Mouse (Mus musculus) forebrain, embryonic 12.5 days (tissue): ENCODE results near the gene Msh6. TPM values are rescaled to one million over a fixed set of nuclear protein-coding genes. Genes with fewer than 3 reads are reported as not detected.
"Not testable (repeated sequence)": the region's sequence is repeated elsewhere in the genome, so short reads cannot be mapped to it uniquely, and the experiment has no call there.

Experiments used
- ATAC-seq: fragments of 200-750 bp; cut with Nextera tagmentation; 2 replicates; pipeline ENCODE4 v1.8.0; 2017; ENCODE audit warnings: moderate TSS enrichment; ENCODE audit not compliant: low FRiP score
- H3K27ac ChIP-seq: fragments of 300-500 bp; sonication (generic); 2 replicates; pipeline ENCODE4 v1.5.1; 2016; ENCODE audit warnings: mild to moderate bottlenecking
- H3K27me3 ChIP-seq: fragments of 300-500 bp; sonication (generic); 2 replicates; pipeline ENCODE4 v1.6.1; 2016; ENCODE audit warnings: mild to moderate bottlenecking
- H3K36me3 ChIP-seq: fragments of 300-500 bp; sonication (generic); replicated peaks from 2 replicates; pipeline ENCODE4 v1.6.1; 2016; ENCODE audit warnings: mild to moderate bottlenecking
- H3K4me1 ChIP-seq: fragments of 300-500 bp; sonication (generic); 2 replicates; pipeline ENCODE4 v1.6.1; 2016
- H3K4me2 ChIP-seq: fragments of 300-500 bp; sonication (generic); 2 replicates; pipeline ENCODE4 v1.6.1; 2016; ENCODE audit warnings: mild to moderate bottlenecking, moderate library complexity
- H3K4me3 ChIP-seq: fragments of 300-500 bp; sonication (generic); replicated peaks from 2 replicates; pipeline ENCODE4 v1.5.1; 2016; ENCODE audit warnings: mild to moderate bottlenecking
- H3K9ac ChIP-seq: fragments of 300-500 bp; sonication (generic); 2 replicates; pipeline ENCODE4 v1.6.1; 2016; ENCODE audit warnings: mild to moderate bottlenecking
- H3K9me3 ChIP-seq: fragments of 300-500 bp; sonication (generic); 2 replicates; pipeline ENCODE4 v1.6.1; 2016
- WGBS: fragments of 180-500 bp; shearing (Covaris S2); methylation state at CpG from one replicate; pipeline ENCODE4 v1.1.7; 2016; 5-methylcytosine and 5-hydroxymethylcytosine counted together
- polyA plus RNA-seq: library from polyadenylated mRNA; unstranded; fragments of >200 nt; fragmentation: Nextera tagmentation; extraction: Ambion mirVana; gene quantifications from 2 replicates; pipeline ENCODE4 v1.2.1, GENCODE M21; 2016

The Msh6 gene
- polyA plus RNA-seq = 84.7 and 85.5 TPM in 2 replicates

DNA sequence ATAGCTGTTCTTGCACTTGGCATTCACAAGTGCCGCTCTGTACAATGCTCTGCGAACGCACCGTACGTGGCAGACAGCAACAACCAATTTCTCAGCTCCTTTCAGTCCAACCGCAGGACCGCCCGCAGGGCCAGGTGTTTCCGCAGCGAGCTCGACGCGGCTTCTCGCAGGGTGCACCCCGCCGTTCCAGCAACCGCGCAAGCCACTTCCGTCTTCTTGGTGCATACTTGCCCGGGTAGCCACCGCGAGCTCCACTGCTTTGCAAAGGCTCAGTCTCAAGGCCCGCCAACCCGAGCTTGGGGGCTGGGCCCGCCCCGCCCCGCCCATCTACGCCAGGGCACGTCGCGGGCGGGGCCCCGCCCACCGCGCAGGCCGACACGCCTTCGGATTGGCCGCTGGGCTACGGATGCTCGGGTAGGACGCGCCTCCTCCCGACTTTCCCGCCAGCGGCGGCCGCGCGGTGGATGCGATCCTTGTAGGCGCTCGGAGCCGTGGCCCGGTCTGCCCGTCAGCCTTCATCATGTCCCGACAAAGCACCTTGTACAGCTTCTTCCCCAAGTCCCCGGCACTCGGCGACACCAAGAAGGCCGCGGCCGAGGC lies at the start of gene Msh6:
TSS of gene Msh6 (plus strand) at position 434 of the 600 bp plus-strand sequence.
- peak; percentile 99 for ATAC-seq
- Histone ChIP-seq H3K27me3 (no peaks in the 10 kb centered on the region), H3K27ac (peak within 1 kb of the TSS; percentile 89), H3K9ac (peak within 1 kb of the TSS; percentile 96), H3K4me2 (peak within 1 kb of the TSS; percentile 68), H3K36me3 (peaks cover 9% of the 10 kb centered on the region), H3K4me3 (peak within 1 kb of the TSS; percentile 99), H3K4me1 (peaks cover 18% of the 10 kb centered on the region), H3K9me3 (no peaks in the 10 kb centered on the region)
- WGBS = under 1% methylated on average over 63 of the region's 63 CpGs

DNA sequence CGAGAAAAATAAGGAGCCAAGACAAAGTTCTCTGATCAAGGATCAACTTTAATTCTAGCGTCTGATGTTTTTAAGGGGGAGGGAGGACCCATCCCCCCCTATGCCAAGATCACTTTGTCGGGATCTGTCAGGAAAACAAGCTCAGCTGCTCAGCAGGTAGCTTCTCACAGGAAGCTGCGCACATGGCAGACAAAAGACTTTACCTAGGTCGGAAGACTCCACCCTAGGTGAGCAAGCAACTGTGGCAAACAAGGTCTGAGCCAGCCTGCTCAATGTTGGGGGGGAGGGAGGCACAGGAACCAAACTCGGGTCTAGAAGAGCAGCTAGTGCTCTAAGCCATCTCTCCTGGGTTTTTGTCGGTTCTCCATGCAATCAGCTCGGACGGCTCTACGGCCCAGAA lies 40.5 kb upstream of the Msh6 start:
- H3K27ac ChIP-seq = no peak overlapping the region
- no peak overlapping the region for H3K4me3 ChIP-seq
- ATAC-seq = no peak
- H3K36me3 ChIP-seq = no peaks in the 10 kb centered on the region
- H3K9me3 ChIP-seq = no peaks in the 10 kb centered on the region
- no peak overlapping the region for H3K9ac ChIP-seq
- H3K4me2 ChIP-seq = no peak overlapping the region
- no peaks in the 10 kb centered on the region for H3K4me1 ChIP-seq
- no peaks in the 10 kb centered on the region for H3K27me3 ChIP-seq
- WGBS = 82% methylated on average over 10 of the region's 10 CpGs

DNA sequence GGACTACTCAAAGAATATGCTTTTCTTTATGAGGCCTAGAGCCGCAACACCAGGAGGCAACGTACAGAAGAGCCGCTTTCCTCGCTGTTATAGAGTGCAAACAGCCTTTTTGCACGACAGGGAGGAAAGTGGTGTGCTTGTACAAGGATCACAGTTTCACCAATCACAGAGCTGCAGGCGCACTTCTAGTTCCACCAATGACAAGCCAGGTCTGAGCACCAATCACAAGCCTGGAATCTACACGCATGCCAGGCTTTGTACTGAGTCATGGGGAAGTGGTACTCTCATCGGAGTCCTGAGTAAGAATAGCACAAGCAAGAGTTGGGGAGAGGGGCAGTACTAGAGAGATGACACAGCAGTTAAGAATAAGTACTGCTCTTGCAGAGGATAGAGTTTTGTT lies 40.1 kb upstream of the Msh6 start:
- H3K4me3 ChIP-seq = no peak overlapping the region
- no peak for ATAC-seq
- 87% methylated on average over 8 of the region's 8 CpGs for WGBS
- no peaks in the 10 kb centered on the region for H3K27me3 ChIP-seq
- H3K9me3 ChIP-seq = no peaks in the 10 kb centered on the region
- no peaks in the 10 kb centered on the region for H3K36me3 ChIP-seq
- no peak overlapping the region for H3K4me2 ChIP-seq
- H3K27ac ChIP-seq = no peak overlapping the region
- H3K9ac ChIP-seq = no peak overlapping the region
- no peaks in the 10 kb centered on the region for H3K4me1 ChIP-seq

DNA sequence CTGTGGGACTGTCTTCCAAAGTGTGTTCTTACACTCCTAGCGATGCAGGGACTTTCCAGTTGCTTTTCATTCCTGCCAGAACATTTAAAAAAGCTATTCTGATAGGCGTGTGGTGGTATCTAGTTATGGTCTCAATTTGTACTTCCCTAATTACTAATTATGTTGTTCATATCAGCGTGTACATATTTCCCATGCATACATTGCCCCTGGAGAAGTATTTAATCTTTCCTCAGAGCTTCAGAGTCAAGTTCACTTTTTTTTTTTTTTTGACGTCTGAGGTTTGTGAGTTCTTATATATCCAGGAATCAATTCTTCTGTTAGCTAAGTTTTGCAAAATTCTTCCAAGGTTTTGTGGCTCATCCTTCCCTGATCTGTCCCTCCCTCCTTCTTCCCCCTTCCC lies 38.7 kb upstream of the Msh6 start:
- Histone ChIP-seq H3K4me2 (no peak overlapping the region), H3K4me3 (no peak overlapping the region), H3K36me3 (no peaks in the 10 kb centered on the region), H3K9ac (no peak overlapping the region), H3K27me3 (no peaks in the 10 kb centered on the region), H3K4me1 (no peaks in the 10 kb centered on the region), H3K27ac (no peak overlapping the region), H3K9me3 (no peaks in the 10 kb centered on the region)
- whole genome bisulfite sequencing = 91% methylated on average over 4 of the region's 4 CpGs
- ATAC-seq = no peak

DNA sequence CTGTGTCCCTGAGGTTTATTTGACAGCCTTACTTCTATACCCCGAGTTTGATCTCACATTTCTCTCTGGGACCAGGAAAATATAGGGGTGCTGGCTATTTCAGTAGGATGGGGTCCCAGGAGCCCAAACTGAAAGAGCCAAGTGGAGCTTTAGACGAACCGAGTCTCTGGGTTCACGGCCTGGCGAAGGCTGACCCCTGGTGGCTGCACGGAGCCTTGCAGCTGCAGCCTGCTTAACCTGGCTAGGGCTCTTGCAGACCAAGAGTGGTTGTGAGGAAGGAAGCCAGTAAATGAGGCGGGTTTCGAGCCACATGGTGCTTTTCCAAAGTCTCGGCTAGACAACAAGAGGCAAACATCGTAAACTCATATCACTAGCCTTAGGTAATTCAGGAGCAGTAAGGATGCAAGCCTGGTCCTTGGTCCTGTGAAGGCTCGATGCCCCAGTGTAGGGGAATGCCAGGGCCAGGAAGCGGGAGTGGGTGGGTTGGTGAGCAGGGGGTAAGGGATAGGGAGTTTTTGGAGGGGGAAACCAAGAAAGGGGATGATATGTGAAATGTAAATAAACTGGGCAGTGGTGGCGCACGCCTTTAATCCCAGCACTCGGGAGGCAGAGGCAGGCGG lies 25.8 kb upstream of the Msh6 start:
- ATAC-seq = peak; percentile 55; the same call in 1 of the 2 replicates
- Histone ChIP-seq H3K36me3 (no peaks in the 10 kb centered on the region), H3K4me1 (no peaks in the 10 kb centered on the region), H3K9me3 (no peaks in the 10 kb centered on the region), H3K4me2 (no peak overlapping the region), H3K9ac (no peak overlapping the region), H3K4me3 (no peak overlapping the region), H3K27me3 (no peaks in the 10 kb centered on the region), H3K27ac (no peak overlapping the region)
- WGBS = 44% methylated on average over 16 of the region's 16 CpGs

DNA sequence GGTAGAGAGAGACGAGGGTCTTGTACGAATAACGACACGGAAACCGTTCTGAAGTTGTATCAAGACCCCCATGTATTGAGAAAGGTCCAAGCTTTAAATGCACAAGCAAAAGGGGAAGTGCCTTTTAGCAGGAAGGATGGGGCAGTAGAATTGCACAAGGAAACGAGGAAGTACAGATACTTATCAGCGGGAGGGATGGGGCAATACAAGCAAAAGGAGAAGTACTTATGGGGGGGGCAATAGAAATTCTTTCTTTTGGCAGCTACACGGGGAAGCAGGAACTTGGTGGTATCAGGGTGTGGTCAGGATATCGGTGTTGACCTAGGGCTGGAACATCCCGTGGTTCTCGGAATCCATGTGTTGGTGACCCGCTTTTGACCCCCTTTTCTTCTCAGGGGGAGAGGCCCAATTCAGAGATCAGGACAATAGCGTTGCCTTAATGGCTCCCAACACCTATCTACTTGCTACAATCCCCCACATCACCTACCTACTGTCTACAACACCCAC lies 20.2 kb upstream of the Msh6 start:
- not testable (repeated sequence) for H3K27ac ChIP-seq, H3K9ac ChIP-seq, H3K27me3 ChIP-seq, H3K4me1 ChIP-seq, H3K9me3 ChIP-seq, ATAC-seq, H3K4me2 ChIP-seq, H3K36me3 ChIP-seq, H3K4me3 ChIP-seq
- 97% methylated on average over 13 of the region's 13 CpGs for WGBS

DNA sequence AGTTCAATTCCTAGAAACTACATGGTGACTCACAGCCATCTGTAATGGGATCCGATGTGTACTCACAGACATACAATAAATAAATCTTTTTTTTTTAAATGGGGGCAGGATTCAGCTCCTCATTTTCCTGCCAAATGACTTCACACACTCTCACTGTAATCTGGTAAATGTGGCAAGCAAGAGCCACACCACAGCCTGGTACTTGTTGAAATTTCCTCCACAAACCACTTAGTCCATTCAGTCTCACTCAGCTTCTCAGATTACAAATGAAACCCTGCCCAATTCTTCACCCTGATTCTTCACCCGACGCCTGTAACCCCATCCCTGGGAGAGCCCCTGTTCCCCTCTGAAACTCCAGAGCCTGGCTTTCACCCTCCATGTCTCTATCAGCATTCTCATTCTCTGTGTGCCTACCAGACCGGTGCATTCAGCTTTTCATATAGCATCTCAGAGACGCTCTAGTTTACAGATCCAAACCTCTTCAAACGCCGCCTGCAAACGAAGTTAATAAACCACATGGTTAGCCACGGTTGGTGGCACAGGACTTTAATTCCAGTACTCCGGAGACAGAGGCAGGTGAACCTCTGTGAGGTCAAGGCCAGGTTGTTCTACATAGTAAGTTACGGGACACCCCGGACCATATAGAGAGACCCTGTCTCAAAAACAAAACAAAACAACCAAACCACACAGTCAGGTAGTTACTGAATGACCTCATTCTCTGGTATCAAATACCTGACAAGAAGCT lies 17.6 kb upstream of the Msh6 start:
- H3K27me3 ChIP-seq = no peaks in the 10 kb centered on the region
- H3K36me3 ChIP-seq = no peaks in the 10 kb centered on the region
- H3K27ac ChIP-seq = no peak overlapping the region
- no peak overlapping the region for H3K9ac ChIP-seq
- 80% methylated on average over 12 of the region's 12 CpGs for WGBS
- H3K4me1 ChIP-seq = no peaks in the 10 kb centered on the region
- ATAC-seq = no peak
- H3K9me3 ChIP-seq = no peaks in the 10 kb centered on the region
- H3K4me3 ChIP-seq = no peak overlapping the region
- no peak overlapping the region for H3K4me2 ChIP-seq

DNA sequence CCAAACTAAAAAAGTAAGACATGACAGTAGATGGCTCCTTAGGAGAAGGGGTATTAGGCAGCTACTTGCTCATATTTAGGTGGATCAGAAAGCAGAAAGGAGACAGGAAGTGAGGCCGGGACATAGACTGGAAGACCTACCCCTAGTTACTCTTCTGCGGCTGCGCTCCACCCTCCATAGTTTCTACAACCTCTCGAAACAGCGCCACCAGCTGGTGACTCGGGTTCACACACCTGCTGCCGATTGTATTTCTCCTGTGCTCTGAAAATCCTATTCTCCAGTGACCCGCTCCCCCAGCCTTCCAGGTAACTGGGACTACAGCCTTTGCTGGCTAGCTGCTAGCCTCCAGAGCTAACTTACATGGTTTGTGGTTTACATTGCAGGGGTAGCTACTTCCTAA lies 16.6 kb upstream of the Msh6 start:
- ATAC-seq = no peak
- Histone ChIP-seq H3K27me3 (no peaks in the 10 kb centered on the region), H3K4me3 (no peak overlapping the region), H3K9me3 (no peaks in the 10 kb centered on the region), H3K36me3 (no peaks in the 10 kb centered on the region), H3K4me1 (no peaks in the 10 kb centered on the region), H3K9ac (no peak overlapping the region), H3K27ac (no peak overlapping the region), H3K4me2 (no peak overlapping the region)
- 66% methylated on average over 8 of the region's 8 CpGs for WGBS

DNA sequence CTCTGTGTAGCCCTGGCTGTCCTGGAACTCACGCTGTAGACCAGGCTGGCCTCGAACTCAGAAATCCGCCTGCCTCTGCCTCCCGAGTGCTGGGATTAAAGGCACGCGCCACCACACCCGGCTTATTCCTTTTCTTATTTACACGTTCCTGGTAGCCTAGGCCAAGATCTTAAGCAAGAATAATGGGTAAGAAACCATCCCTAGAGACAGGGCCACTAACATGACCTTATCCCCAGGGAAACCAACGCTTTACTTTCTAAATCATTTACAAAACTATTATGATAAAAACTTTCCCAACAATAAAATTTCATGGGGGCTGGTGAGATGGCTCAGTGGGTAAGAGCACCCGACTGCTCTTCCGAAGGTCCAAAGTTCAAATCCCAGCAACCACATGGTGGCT lies 15.5 kb upstream of the Msh6 start:
- H3K4me1 ChIP-seq, H3K27ac ChIP-seq, H3K9ac ChIP-seq, ATAC-seq, H3K27me3 ChIP-seq, H3K36me3 ChIP-seq, H3K9me3 ChIP-seq, H3K4me3 ChIP-seq, H3K4me2 ChIP-seq: not testable (repeated sequence)
- WGBS = 90% methylated on average over 11 of the region's 11 CpGs

DNA sequence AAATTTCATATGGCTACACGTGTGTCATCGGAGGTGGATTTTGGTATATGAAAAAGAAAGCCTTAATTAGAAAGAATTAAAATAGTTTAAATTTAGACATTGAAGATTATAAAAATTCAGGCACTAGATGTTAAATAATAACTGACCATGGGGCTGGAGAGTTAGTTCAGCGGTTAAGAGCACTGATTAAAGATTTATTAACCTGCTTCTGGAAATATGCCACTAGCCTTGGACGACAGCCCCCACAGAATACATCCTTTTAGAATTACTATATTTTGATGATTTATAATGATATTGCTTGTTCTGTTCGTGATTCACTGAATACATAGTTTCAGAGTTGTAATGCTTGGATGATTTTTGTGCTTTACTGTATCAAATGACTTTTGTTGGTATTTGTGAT lies 14.9 kb upstream of the Msh6 start:
- ATAC-seq, H3K27ac ChIP-seq, H3K36me3 ChIP-seq, H3K4me3 ChIP-seq, H3K4me1 ChIP-seq, H3K4me2 ChIP-seq, H3K9ac ChIP-seq, H3K9me3 ChIP-seq, H3K27me3 ChIP-seq: not testable (repeated sequence)
- WGBS = 95% methylated on average over 5 of the region's 5 CpGs

DNA sequence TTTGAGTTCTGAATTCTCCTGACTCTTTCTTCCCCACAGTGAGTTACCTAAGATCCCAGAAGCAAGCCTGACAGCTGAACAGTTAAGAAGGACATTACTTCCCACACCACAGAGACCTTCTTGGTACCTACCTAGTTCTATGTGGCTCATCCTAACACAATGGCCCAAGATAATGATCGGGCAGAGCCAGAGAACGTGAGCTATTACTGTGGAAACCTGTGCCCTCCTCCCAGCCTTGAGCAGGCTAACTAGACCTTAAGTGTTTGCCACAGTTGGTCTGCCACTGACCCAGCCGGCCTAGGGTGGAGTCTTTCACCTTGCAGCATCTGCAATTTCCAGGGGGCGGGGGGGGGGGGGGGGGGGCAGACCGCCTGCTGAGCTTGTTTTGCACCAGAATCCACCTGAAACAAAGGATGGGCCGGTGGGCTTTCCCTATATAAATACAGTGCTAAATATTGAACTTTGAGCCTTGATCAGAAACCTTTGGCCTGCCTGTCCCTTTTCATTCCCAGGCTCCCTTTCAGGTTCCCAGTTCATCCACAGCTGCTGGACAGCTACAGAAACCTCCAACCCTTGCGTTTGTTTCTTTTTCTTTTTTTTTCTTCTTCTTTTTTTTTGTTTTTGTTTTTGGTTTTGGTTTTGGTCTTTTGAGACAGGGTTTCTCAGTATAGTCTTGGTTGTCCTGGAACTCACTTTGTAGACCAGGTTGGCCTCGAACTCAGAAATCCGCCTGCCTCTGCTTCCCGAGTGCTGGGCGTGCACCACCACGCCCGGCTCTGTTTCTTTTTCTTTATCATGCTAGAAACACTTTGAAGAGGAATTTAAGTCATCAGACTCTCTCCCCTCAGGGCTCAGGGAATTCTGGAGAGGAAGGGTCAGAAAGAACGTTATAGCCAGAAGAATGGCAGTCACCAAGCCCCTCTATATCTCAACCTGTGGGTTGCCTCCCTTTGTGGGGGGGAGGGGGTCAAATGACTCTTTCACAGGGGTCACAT lies 11.5 kb upstream of the Msh6 start:
- no peak overlapping the region for H3K27ac ChIP-seq
- no peaks in the 10 kb centered on the region for H3K9me3 ChIP-seq
- no peak overlapping the region for H3K9ac ChIP-seq
- no peaks in the 10 kb centered on the region for H3K27me3 ChIP-seq
- no peak overlapping the region for H3K4me2 ChIP-seq
- H3K36me3 ChIP-seq = no peaks in the 10 kb centered on the region
- 86% methylated on average over 14 of the region's 14 CpGs for WGBS
- no peaks in the 10 kb centered on the region for H3K4me1 ChIP-seq
- ATAC-seq = no peak
- no peak overlapping the region for H3K4me3 ChIP-seq

DNA sequence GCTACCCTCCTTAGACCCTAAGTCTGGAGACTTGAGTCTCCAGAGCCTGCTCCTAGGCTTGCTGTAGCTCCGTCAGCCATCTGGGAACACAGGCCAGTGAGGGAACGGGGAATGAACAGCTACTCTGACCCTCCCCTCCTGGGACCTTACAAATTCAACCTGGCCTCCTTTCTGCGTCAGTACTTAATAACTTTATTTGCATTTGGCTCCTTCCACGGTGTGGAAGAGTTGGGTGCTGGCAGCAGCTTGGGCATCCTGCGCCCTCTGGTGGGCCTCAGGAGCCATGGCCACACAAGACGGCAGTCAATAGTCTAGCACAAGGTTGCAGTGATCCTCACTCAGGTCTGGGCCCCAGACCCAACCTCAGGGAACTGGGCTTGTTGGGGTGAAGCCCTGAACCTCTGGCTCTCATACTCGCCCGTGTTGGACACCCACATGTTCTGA lies 6.4 kb upstream of the Msh6 start:
- not testable (repeated sequence) for H3K4me3 ChIP-seq, H3K36me3 ChIP-seq, H3K4me2 ChIP-seq, H3K9me3 ChIP-seq, H3K27me3 ChIP-seq, H3K9ac ChIP-seq, H3K27ac ChIP-seq, H3K4me1 ChIP-seq
- ATAC-seq = 0 out of 2 replicates have a peak, but pooled peaks have one; percentile 67
- 40% methylated on average over 6 of the region's 8 CpGs for WGBS
